Mouse (Mus musculus) retina, postnatal 7 days (tissue): Measurements from ENCODE around the gene Fam111a.
"Not testable (repeated sequence)": the region's sequence is repeated elsewhere in the genome, so short reads cannot be mapped to it uniquely, and the experiment has no call there.

ENCODE experiments used
- DNase-seq: peaks from one replicate; pipeline ENCODE4 v3.0.0-alpha.2; 2012; ENCODE audit warnings: low read depth, low spot score

The Fam111a gene

DNA sequence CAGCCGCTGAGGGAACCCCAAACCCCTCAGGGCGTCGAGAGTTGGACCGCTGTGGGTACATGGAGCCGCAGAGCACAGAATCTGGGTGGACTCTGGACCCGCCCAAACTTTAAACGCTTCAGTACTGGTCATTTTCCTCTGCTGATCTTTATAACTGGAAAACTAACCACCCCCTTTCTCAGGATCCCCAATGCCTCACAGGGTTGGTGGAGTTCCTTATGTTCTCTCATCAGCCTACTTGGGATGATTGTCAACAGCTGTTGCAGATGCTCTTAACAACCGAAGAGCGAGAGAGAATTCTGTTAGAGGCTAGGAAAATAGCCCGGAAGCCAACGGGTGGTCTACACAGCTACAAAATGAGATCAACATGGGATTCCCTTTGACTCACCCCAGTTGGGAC lies at the start of gene Fam111a:
Gene Fam111a (plus strand): TSS at position 301 of the 400 bp plus-strand sequence.
- DNase-seq, result not testable (repeated sequence)

DNA sequence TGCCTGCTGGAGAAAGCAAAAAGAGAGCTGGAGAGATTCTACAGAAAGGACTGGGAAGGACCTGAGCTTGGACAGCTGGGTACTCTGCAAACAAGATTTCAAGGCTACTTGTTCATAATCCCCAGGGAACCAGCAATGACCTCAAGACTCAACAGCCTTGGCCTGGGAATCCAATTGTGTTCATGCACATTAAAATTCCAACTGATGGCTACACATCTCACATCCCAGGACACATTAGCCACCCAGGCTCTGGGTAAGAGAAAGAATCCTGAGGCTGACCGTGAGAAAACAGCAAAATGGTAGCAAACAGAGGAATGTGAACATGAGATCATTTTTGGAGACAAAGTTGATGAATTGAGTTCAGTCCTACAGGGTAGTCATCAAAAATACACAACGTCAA lies 49.3 kb upstream of the Fam111a start:
- no peak for DNase-seq

DNA sequence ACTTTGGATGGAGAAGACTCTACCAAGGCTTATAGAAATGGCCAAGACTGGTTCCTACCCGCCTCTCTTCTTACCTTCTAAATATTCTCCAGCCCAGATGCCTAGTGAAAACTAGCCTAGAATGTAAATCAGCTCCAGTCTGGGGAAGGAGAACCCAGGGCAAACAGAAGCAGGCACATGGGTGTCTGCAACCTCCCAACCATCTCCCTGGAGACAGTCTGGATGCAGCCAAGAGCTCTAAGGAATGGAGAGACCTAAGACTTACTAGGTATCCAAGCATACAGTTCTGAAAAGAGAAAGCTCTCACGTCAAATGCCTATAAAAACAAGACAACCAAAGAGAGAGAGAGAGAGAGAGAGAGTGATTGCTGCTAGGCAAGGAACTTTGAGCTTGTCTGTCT lies 47.6 kb upstream of the Fam111a start:
- no peak for DNase-seq

DNA sequence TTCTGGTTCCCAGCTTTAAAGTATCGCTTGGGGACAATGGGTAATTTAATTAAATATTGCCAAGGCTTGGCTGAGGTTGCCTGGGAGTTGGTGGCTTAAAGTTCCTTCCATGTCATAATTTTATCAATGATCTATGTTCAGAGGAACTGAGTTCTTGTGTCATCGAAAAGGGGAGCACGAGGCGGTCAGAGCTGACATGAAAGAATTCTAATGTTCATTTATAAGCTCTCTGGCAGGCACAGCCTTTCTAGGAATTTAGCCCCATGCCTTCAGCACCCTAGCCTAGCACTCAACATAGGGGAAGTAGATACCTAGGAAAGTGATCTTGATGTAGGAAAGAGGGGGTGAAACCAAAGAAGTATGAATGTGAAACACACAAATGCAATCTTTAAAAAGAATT lies 47.2 kb upstream of the Fam111a start:
- DNase-seq, result no peak

DNA sequence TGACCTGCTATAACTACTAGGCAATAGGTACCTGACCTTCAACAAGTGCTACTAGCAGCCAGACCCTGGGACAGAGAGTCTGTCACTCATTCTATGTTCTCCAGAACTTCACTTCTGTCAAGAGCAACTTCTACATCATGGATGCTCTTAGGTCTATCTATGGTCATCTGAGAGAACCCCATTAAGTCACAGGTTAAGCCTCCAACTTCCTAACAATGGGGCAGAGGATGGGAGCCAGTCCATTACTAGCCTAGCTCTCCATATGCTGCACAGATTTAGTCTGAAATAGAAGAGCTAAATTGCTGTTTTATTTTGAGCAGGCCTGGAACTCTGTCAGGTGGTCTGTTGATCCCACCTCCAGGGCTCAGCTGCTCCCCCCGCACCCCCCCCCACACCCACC lies 46.6 kb upstream of the Fam111a start:
- no peak for DNase-seq

DNA sequence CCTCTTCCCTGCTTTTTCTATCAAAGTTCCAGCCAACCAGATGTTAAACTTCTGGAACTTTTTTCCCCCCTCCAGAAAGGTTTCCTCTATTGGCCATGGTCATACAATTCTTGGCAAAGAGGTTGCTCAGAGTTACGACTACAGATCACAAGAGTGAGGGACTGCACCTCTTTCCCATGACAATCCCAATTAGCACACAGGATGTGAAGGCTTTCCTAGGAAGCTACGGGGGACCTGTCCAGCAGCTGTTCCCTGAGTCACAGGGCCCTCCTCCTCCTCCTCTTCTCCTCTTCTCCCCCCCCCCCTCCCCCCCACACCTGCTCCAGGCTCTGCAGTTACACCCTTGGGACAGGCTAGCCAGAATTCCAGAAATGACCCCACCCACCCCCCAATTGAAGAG lies 46.1 kb upstream of the Fam111a start:
- DNase-seq, result no peak

DNA sequence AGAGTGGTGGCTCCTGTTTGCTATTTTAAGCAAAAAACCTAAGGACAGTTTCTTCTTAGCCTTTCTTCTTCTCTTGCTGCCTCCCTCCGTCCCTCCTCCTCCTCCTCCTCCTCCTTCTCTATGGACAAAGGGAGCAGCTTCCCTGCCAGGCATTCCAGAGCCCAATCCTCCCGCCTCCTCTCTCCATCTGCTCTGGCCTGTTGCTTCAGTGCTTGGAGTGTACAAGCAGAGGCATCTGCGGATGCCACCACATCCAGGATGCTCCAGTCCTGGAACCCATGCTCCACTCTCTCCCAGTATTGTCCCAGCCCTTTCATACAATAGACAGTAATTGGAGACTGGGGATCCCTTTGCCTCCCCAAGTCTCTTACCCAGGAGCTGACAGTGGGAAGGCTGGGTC lies 45.4 kb upstream of the Fam111a start:
- DNase-seq, result no peak

DNA sequence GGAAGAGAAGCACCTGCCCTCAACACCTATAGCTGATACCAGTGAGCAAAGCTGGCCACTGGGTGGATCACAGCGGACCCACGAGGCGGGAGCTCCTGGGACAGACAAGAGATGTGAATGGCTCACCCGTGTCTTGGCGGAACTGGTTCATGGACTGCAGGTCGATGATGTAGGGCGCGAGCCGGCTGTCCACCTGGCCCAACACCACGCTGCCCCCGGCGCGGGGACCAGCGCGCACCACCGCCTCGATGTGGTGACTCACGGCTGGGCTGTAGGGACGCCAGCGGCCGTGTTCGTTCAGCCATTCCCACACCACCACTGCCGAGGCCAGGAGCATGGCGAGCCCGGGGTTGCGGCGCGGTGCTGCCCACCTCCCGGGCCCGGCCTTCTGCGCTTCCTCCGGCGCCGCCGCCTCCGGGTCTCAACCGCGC lies 44.6 kb upstream of the Fam111a start:
- no peak for DNase-seq

DNA sequence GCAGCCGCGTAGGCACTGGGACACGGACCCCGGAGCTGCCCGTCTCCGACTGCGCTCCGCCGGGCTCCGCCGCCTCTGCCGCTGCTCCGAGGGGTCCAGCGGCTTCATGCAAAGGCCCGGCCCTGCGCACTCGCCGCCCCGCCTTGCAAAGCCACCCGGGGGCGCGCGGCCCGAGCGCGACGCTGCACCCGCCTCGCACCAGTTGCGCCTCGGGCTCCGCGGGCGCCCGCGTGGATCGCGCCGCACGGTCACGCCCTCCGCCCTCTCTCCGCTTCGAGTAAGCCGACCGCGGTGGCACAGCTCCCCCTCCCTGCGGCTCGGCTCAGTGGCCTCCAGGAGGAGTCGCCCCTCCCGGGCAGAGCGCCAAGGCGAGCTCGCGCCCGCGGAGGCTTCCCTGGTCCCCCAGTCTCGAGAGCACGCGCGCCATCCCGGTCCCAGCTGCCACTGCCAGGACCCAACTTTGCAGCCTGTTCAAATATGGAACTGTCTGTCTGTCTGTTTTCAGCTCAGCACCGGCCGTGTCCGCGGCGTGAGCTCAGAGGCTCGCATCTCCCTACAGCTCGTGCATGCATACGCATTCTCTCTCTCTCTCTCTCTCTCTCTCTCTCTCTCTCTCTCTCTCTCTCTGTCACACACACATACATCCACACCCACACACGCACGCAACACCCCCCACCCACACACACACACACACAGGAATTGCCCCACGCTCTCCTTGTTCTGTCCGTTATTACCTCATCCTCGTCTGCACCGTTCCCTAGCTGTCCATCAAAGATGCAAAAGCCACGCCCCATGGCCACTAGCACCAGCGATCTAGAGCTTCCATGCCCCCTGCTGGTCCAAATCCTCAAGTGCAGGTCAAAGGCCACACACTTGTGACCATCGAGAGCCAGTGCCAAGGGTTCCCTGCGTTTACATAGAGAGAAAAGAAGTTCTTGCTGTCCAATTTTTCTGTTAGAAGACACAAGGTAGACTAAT lies 43.9 kb upstream of the Fam111a start, which contains the start of gene Dtx4:
Gene Dtx4 (minus strand): TSS at position 85 of the 978 bp plus-strand sequence.
- DNase-seq, result peak; percentile 92

DNA sequence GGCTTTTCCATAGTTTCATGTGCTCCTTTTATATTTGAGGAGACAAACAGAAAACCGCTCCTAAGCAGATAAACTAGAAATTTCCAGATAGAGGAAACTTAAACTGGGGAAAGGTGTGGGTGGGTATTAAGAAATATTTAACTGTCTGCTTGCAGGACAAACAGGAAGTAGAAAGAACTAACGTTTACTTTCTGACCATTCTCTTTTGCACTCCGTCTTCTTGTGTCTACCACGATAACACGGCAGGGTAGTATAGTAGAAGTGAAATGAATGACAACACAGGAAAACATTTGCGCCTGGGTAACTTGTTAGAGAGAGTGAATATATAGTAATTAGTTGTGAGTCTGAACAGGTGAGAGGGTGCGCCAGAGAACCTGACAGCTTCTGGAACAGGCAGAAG lies 42.8 kb upstream of the Fam111a start:
- no peak for DNase-seq

DNA sequence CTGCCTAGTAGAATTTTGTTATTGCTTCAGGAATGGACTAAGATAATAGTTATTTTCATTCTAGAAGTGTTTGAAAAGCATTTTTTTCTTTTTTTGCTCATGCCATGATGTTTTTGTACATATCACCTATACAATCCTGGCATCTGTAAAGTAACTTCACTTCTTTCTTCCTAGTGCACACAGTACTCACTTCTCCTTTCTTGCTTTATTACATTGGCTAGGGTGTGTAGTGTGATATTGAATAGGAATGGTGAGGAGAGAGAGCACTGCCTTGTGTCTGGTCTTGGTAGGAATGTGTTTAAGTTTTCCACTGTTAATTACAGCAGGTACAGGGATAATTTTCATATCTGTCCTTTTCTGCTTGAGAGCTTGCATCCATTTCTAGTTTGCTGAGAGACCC lies 30.9 kb upstream of the Fam111a start:
- DNase-seq, result no peak

DNA sequence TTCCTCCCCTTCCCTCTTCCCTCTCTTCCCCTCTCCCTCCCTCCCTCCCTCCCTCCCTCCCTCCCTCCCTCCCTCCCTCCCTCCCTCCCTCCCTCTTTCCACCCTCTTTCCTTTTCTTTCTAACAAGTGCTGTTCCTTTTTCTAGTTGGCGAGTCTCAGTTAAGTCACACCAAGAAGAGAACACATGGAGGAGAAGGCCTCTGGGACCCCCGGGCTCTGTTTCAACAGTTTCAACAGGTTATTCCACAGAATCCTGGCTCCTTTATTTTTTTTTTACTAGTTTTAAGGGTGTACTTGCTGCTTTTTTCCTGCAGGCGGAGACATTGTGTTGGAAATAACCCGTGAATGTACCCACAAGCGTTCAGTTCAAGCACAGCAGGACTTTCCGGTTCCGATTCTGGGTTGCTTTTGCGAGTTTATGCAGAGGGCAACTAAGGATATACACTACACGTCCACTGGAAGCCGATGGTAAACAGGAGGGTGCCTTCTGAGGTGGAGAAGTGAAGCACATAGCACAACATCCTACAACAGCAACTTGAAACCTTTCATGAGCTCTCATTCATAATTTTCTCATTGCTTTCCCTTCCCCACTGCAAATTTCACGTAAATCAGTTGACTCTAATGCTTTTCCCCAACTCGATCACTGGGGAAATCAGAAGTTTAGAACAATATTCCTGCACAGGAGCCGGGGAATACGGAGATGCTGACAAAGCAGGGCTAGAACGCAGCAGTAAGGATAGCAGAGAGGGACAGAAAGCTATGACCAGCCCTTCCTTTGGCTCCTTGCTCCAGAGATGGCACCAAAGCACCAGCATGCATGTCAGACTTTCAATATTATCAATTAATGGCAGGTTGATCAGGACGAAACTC lies 27.6 kb upstream of the Fam111a start:
- DNase-seq, result peak; percentile 58

DNA sequence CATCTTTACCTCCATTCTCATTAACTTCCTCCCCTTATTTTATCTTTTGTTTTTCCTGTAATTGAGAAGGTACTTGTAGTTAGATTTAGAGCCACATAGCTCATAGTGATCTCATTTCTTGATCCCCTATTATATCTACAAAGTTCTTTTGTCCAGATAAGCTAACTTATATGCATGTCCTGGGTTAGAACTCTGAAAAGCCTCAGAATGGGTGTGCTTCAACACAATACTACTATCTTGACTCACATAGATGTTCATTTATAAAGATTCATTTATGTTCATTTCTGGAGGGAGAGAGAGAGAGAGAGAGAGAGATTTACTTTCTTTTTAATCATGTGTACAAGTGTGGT lies 27.0 kb upstream of the Fam111a start:
- no peak for DNase-seq

DNA sequence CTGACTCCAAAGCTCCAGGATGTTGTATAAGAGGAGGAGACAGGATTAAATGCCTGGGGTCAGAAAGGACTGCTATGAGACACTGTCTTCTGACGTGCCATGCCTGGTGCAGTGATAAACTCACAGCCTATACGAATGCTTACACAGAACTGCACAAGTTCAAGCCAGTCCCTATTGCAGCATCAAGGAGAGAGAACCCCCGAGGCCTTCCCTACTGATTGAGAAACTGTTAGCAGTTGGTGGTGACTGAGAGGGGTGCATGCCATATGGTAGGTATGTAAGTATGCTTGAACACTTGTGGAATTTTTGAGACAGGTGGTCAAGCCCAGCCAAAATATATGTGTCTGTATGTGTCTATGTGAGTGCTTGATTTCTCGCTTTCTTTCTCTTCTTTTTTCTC lies 22.2 kb upstream of the Fam111a start:
- DNase-seq, result no peak

DNA sequence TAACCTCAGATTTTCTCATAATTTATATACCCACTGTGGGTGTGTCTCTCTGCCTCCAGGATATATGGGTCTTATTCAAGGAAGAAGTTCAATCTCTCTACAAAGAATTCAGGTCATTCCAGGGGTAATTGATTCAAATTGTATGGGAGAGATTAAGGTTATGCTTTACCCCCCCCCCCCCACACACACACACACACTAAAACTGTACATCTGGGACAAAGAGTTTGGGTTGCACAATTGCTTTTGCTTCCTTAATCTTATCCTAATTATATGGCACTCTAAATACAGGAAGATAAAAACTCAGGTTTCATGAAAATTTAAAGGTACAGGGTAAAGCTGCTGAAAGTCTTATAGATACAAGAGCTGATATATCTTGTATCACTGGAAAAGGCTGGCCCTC lies 8.4 kb upstream of the Fam111a start:
- no peak for DNase-seq

DNA sequence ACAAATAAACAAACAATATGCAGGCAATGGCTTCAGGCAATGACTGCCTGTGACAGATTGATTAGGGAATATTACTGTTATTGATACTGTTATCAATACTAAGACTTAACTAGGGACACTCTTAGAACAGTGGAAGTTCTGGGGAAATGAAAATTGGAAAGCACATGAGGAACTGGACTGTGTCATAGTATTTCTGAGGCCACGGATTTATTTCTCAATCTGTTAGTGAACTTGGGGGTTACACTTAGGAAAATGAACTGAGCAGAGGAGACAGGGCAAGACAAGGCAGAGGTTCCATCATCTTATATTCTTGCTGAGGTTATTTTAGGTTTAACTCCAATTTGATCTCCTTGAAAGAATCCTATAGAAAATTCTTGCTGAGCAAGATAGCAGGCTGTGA lies 5.6 kb upstream of the Fam111a start:
- DNase-seq, result no peak

DNA sequence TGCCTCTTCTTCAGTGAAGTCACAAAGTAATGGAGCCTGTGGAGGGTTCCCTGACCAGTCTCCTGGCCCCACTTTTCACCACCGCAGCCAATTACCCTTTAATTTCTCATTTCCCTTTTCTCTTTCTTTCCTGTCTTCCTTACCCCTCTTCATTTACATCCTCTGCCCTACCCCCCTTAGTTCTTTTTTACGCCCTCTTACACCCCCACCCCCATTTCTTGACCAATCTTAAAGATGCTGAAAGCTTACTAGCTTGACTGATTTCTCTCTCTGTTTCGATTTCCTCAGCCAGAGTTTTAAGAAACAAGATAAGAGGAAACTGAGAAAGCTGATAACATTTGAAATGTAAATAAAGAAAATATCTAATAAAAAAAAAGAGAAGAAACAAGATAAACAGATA lies 4.8 kb upstream of the Fam111a start:
- DNase-seq, result no peak

DNA sequence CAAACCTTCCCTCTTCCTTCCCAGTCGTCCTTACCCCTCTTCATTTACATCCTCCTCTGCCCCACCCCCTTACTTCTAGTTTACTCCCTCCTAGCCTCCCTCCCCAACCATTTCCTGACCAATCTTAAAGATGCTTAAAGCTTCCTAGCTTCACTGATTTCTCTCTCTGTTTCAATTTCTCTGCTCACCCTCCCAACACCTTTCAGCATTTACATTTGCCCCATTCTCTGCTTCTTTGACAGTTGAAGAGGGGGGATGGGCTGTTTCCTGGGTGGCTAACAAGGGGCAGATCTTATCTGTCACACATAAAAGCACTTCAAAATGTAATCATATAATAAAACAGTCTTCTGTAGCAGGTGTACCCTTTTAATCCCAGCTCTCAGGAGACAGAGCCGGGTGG lies 3.9 kb upstream of the Fam111a start:
- no peak for DNase-seq

DNA sequence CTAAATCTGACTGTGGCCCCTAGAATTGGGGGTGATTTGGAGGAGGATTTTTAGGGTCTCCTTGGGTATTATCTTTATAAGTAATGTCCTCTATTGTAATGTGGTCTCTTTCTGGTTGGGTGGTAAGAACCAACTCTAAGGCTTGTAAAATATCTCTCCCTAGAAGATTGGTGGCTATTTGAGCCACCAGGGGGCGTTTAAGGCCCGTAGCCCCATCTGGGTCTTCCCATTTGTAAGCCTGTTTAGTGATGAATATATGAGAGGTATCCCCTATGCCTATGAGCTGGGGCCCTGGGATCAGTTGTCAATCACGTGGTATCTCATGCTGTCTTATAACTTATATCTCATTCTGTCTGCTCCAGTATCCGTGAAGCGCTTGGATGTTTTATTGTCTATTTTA lies 3.6 kb downstream of the Fam111a start:
- DNase-seq, result no peak

DNA sequence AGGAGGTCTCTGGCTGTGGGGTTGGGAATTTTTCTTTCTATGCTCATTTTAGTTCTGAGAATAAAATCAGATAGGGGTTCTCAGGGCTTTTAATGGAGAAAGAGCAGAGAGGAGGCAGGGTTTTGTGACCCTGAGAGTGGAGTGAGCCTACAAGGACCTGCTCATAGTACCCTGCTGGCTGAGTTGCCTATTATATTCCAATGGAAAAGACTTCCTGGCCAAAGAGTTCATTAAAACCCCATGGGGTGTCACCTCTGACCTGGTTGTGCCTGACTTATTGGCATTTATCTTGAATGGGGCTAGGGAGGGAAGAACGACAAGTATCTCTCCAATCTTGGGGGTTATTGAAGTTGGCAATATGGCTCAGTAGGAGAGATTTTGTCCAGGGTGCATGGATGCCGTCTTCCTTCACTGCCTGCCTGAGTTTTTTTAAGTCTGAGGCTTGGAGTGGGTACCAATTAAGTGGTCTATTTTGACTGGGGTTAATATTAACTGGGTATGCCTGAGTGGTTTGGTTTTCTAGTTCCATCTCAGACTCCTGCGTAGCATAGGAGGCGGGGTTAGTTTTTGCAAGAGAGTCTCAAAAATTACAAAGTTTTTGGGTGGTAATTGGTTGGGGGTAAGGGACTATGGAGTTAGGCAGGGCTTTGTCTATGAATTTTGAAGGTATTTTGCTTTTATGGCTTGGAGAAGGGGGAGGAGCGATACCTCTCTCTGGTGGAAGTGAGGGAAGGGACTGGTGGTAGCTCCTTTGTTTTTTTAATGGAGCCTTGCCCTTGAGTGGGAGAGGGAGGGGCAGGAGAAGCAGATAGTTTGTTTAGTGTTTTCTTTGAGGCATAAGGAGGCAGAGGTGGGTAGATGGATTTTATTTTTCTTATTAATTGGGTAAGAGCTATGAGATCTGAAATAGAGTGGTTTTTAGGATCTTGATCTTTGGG lies 4.7 kb downstream of the Fam111a start:
- no peak for DNase-seq

DNA sequence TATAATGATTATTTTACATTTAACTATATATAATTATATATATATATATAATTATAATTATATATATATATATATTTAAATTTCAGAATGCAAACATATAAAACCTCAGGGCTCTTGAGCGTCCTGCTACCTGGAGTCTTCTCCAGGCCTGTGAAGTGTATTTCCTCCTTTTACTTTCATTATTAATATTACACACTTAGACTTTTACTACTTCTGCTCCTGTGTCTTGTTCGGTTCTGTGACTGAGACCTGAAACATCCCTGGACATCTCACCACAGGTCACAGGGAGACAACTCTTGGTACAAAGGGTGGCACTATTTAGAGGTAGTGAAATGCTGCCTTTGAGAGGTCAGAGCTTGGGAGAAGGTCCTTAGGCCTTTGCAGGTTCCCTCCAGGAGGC lies 10.8 kb downstream of the Fam111a start:
- no peak for DNase-seq
